Mouse (Mus musculus) bone marrow macrophage, adult 2 months (primary cell): Measurements from ENCODE around the gene Atp7b. TPM values are rescaled to one million over a fixed set of nuclear protein-coding genes. Genes with fewer than 3 reads are reported as not detected.

Experiments
- H3K27ac ChIP-seq: 2 replicates; pipeline ENCODE4 v1.5.1; 2012; ENCODE audit warnings: low read depth, low read length; ENCODE audit not compliant: insufficient read depth
- H3K4me1 ChIP-seq: 2 replicates; pipeline ENCODE4 v1.6.1; 2012; ENCODE audit warnings: low read length; ENCODE audit not compliant: control insufficient read depth, insufficient read depth
- H3K4me3 ChIP-seq: 2 replicates; pipeline ENCODE4 v1.5.1; 2012; ENCODE audit warnings: mild to moderate bottlenecking, low read length, moderate library complexity; ENCODE audit not compliant: insufficient read depth
- CTCF ChIP-seq: IDR thresholded peaks from 2 replicates; pipeline ENCODE4 v1.5.1; 2012; ENCODE audit warnings: low read depth, mild to moderate bottlenecking, low read length, moderate library complexity
- POLR2A ChIP-seq: IDR thresholded peaks from 2 replicates; pipeline ENCODE4 v1.6.1; 2012; ENCODE audit warnings: mild to moderate bottlenecking, low read depth, low read length, borderline replicate concordance
- polyA plus RNA-seq: library from polyadenylated mRNA; stranded (reverse); fragments of >200 nt; gene quantifications from 2 replicates; pipeline ENCODE4 v1.2.4, GENCODE M21; 2012; ENCODE audit not compliant: missing spikeins, insufficient read depth, insufficient read length

The Atp7b gene
- polyA plus RNA-seq, 1 experiment, result not detected

GRCm38 (mm10) chr8:22028973-22029372 is 31.1 kb downstream of the Atp7b start:
- TF ChIP-seq POLR2A, result no peak
- TF ChIP-seq CTCF, result no peak
- H3K27ac ChIP-seq, result no peak overlapping the region
- H3K4me3 ChIP-seq, result no peak overlapping the region
- H3K4me1 ChIP-seq, result no peaks in the 10 kb centered on the region

DNA sequence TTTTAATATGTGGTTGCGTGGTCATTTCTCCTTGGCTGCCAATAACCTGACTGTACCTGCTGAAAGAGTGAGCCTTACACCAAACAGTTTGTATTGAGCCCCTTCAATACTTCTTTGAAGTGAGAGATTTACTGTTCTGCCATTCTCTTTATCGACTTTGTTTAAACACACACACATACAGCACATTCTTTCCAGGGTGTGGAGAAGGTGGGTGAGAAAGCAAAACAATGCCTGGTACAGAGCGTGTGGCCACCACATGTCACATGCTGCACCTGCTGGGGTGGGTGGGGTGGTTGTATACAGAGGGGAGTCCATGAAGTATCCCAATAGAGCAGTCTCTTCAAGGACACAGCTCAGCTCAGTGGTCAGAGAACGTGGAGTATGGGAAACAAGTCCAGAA is 34.9 kb downstream of the Atp7b start:
- TF ChIP-seq CTCF (no peak), POLR2A (no peak)
- Histone ChIP-seq H3K27ac (no peak overlapping the region), H3K4me1 (no peaks in the 10 kb centered on the region), H3K4me3 (no peak overlapping the region)

DNA sequence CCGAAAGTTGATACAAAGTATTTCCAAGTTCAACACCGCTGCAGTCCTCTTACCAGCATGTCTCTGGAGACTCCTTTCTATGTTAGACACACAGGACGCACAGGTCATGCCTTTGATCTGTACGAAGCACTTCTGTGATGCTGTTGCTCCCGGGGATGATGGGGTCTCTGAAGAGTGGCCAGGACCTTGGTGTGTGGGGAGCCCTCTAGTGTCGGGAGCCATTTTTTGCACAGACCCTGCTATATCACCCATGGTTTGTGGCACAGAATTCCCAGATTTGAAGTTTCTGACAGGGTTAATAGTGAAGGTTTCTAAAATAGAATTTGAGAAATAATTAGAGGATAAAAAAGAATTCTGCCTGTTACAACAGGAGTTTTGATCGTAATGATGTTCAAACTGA is 37.9 kb downstream of the Atp7b start:
- Histone ChIP-seq H3K4me1 (no peaks in the 10 kb centered on the region), H3K27ac (no peak overlapping the region), H3K4me3 (no peak overlapping the region)
- TF ChIP-seq POLR2A (no peak), CTCF (no peak)

DNA sequence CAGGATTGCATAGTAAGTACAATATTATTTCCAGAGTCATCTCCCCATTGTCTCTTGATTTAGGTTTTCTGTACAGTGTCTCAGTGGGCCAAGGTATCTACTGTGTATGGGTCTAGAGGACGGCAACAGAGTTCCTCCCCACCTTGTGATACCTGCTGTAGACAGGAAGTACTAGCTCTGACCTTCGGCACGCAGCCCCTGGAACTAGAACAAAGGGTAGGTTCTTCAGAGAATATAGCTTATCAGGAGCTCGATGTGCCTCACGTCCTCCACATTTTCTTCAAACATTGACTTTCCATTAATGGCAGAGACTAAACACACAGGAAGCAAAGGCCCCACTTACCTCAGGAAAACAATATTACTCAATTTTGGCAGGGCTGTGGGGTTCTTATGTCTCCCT is 40.6 kb downstream of the Atp7b start:
- Histone ChIP-seq H3K4me3 (no peak overlapping the region), H3K4me1 (no peaks in the 10 kb centered on the region), H3K27ac (no peak overlapping the region)
- no peak for TF ChIP-seq POLR2A
- TF ChIP-seq CTCF, result no peak

DNA sequence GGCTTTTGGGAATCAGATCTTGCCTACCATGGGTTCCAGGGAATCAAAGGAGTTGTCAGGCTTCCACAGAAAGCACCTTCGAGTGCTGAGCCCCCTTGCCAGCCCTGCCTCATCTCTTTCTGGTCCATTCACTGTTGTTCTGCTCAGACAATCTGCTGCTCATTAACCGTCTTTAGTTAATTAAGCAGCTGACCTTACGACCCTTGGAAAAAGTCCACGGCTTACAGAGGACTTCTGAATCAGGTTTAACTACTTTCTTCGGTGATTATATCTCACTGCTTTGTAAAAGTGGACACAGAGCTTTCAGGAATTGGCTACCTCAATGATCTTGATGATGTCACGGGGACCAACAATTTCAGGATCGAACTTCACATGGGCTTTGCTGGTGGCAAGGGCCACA is 42.4 kb downstream of the Atp7b start:
- H3K4me1 ChIP-seq, result no peaks in the 10 kb centered on the region
- no peak overlapping the region for H3K4me3 ChIP-seq
- TF ChIP-seq CTCF, result no peak
- no peak for TF ChIP-seq POLR2A
- no peak overlapping the region for H3K27ac ChIP-seq

- no peak for TF ChIP-seq CTCF
- no peak for TF ChIP-seq POLR2A
- H3K4me3 ChIP-seq, result no peak overlapping the region
- H3K27ac ChIP-seq, result no peak overlapping the region
- no peaks in the 10 kb centered on the region for H3K4me1 ChIP-seq
Measured at GRCm38 (mm10) chr8:22013034-22013707, 46.9 kb downstream of the Atp7b start.

- H3K4me1 ChIP-seq, result no peaks in the 10 kb centered on the region
- TF ChIP-seq POLR2A (no peak), CTCF (no peak)
- H3K4me3 ChIP-seq, result no peak overlapping the region
- no peak overlapping the region for H3K27ac ChIP-seq
Measured at GRCm38 (mm10) chr8:22009403-22009802, 50.7 kb downstream of the Atp7b start.

DNA sequence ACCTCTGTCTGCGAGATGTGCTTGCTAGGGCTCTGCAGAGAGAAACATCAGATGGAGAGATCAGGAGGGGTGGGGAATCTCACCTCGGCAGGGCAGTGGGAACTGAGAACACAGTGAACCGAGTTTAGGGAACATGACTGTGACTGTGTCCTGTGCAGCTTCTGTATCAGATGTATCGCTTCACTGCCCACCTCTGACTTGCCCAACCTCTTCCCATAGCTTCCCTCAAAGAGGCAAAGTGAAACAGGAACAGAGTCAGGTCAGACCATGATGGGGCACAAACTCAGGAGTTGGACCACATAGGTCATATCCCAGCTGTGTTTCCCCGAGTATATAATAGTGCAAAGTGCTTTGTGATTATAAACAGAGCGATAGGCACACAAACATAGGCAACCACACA is 53.7 kb downstream of the Atp7b start:
- no peak for TF ChIP-seq CTCF
- no peak for TF ChIP-seq POLR2A
- H3K4me1 ChIP-seq, result no peaks in the 10 kb centered on the region
- H3K27ac ChIP-seq, result no peak overlapping the region
- no peak overlapping the region for H3K4me3 ChIP-seq

- Histone ChIP-seq H3K4me3 (no peak overlapping the region), H3K4me1 (no peaks in the 10 kb centered on the region), H3K27ac (no peak overlapping the region)
- no peak for TF ChIP-seq CTCF
- TF ChIP-seq POLR2A, result no peak
Measured at GRCm38 (mm10) chr8:22004750-22005522, 55.2 kb downstream of the Atp7b start.

DNA sequence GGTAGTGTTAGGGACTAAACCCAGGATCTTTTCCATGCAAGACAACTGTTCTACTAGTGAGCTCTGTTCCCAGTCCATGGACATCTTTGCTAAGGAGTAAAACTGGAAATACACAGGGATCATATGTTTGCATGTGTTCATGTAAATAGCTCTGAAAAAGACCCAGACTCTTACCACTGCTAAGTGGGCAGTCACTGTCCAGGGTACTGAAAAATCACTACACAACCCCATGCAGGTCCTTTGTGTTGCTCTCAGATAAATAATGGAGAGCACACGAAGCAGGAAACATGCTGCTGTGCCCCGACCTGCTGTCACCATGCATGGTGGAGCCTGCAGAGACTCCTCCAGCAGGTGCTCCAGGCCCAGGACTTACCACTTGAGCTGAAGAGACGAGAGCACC is 64.9 kb downstream of the Atp7b start:
- no peaks in the 10 kb centered on the region for H3K4me1 ChIP-seq
- no peak overlapping the region for H3K4me3 ChIP-seq
- TF ChIP-seq CTCF, result no peak
- no peak for TF ChIP-seq POLR2A
- H3K27ac ChIP-seq, result no peak overlapping the region
